Mouse (Mus musculus) forebrain, embryonic 10.5 days (tissue): ENCODE results near the gene Arl8b. TPM values are rescaled to one million over a fixed set of nuclear protein-coding genes. Genes with fewer than 3 reads are reported as not detected.

Experiments used
- DNase-seq: peaks from one replicate; pipeline ENCODE4 v3.0.0-alpha.2; 2017; ENCODE audit warnings: low spot score; ENCODE audit errors: extremely low spot score
- H3K27ac ChIP-seq: fragments of 300-500 bp; sonication (generic); 2 replicates; pipeline ENCODE4 v1.5.1; 2016; ENCODE audit warnings: mild to moderate bottlenecking
- H3K27me3 ChIP-seq: fragments of 300-500 bp; sonication (generic); 2 replicates; pipeline ENCODE4 v1.6.1; 2016; ENCODE audit warnings: mild to moderate bottlenecking; ENCODE audit not compliant: poor library complexity, severe bottlenecking
- H3K36me3 ChIP-seq: fragments of 300-500 bp; sonication (generic); replicated peaks from 2 replicates; pipeline ENCODE4 v1.6.1; 2016; ENCODE audit warnings: mild to moderate bottlenecking, moderate library complexity
- H3K4me1 ChIP-seq: fragments of 300-500 bp; sonication (generic); 2 replicates; pipeline ENCODE4 v1.6.1; 2016
- H3K4me3 ChIP-seq: fragments of 300-500 bp; sonication (generic); 2 replicates; pipeline ENCODE4 v1.5.1; 2016; ENCODE audit warnings: mild to moderate bottlenecking, moderate library complexity
- H3K9me3 ChIP-seq: fragments of 300-500 bp; sonication (generic); 2 replicates; pipeline ENCODE4 v1.6.1; 2016; ENCODE audit warnings: mild to moderate bottlenecking, moderate library complexity
- WGBS: fragments of 180-500 bp; shearing (Covaris S2); methylation state at CpG from one replicate; pipeline ENCODE4 v1.1.7; 2016; 5-methylcytosine and 5-hydroxymethylcytosine counted together
- polyA plus RNA-seq: library from polyadenylated mRNA; unstranded; fragments of >200 nt; fragmentation: Nextera tagmentation; extraction: Ambion mirVana; gene quantifications from 2 replicates; pipeline ENCODE4 v1.2.1, GENCODE M21; 2016

Arl8b gene
- polyA plus RNA-seq, 1 experiment from 2014 or later = 62.6 TPM

DNA sequence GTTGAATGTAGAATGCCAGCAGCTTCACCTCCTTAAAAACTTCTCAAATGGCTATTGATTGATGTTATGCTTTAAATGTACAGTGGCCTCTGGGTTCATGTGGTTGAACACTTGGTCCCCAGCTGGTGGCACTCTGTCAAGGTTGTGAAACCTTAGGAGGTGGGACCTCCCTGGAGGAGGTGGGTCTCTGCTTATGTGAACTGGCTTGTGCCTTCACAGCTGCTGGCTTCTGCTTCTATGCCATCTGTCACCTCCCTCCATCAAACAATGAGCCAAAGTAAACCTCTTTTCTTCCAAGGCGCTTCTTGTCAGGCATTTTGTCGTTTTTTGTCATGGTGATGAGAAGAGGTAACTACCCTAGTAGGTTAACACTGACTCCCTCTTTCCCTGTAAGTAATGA is 13.8 kb downstream of the Arl8b start:
- no peak overlapping the region for H3K4me3 ChIP-seq
- H3K27me3 ChIP-seq = no peaks in the 10 kb centered on the region
- no peak overlapping the region for H3K27ac ChIP-seq
- no peaks in the 10 kb centered on the region for H3K4me1 ChIP-seq
- DNase-seq = no peak
- WGBS = 78% methylated on average over 2 of the region's 2 CpGs
- no peaks in the 10 kb centered on the region for H3K36me3 ChIP-seq
- no peaks in the 10 kb centered on the region for H3K9me3 ChIP-seq

DNA sequence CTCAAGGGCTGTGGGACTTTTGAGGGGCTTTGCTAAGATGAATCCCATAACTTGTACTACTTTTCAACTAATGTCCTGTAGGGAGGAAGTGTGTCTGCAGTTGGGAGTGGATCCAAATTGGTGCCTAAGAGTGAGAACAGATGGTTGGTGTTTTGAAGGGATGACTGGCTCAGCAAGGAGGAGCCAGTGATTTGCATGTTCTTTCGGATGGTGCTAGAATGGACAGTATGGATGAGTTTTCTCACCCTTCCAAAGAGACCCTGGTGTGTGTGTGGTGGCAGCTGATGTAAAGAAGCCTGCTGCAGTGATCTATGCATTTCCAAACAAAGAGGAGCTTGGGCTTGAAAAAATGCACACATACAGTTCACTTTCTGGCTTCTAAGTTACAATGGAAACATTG is 22.3 kb downstream of the Arl8b start:
- DNase-seq = no peak

DNA sequence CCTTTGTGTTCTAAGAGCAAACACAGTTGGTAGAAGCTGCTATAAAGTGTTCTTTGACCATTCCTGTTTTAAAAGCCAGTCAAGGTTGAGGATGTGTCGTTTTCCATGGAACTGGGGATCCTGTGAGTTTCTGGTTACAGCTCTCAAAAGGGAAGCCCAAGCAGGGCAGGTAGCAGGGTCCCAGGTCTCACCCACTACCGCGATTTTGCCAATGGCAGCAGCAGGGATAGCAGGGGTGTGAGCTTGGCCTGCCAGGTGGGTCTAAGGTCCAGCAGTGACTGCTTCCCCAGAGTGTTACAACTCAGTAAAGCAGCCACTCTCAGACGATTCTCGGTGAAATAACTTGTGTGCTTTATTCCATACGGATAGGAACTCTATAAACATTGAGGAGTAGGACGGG is 23.0 kb downstream of the Arl8b start:
- H3K27me3 ChIP-seq = no peaks in the 10 kb centered on the region
- H3K27ac ChIP-seq = no peak overlapping the region
- DNase-seq = no peak
- H3K4me3 ChIP-seq = no peak overlapping the region
- no peaks in the 10 kb centered on the region for H3K36me3 ChIP-seq
- no peaks in the 10 kb centered on the region for H3K9me3 ChIP-seq
- H3K4me1 ChIP-seq = no peaks in the 10 kb centered on the region; the same call in 1 of the 2 replicates
- 84% methylated on average over 7 of the region's 7 CpGs for WGBS

More for the DNA sequence above, 22.3 kb downstream of the Arl8b start:
- Histone ChIP-seq H3K4me1 (no peaks in the 10 kb centered on the region; the same call in 1 of the 2 replicates), H3K9me3 (no peaks in the 10 kb centered on the region), H3K27me3 (no peaks in the 10 kb centered on the region), H3K4me3 (no peak overlapping the region), H3K27ac (no peak overlapping the region), H3K36me3 (no peaks in the 10 kb centered on the region)
- WGBS = 82% methylated on average over 1 of the region's 1 CpGs

- 71% methylated on average over 3 of the region's 3 CpGs for WGBS
- Histone ChIP-seq H3K27me3 (no peaks in the 10 kb centered on the region), H3K27ac (no peak overlapping the region), H3K36me3 (no peaks in the 10 kb centered on the region), H3K4me3 (no peak overlapping the region), H3K9me3 (no peaks in the 10 kb centered on the region), H3K4me1 (no peaks in the 10 kb centered on the region; the same call in 1 of the 2 replicates)
- no peak for DNase-seq
These were observed 24.5 kb downstream of the Arl8b start for GRCm38 (mm10) chr6:108807446-108807845.

GRCm38 (mm10) chr6:108808786-108809185 is 25.9 kb downstream of the Arl8b start:
- no peaks in the 10 kb centered on the region for H3K9me3 ChIP-seq
- no peak for DNase-seq
- H3K4me1 ChIP-seq = no peaks in the 10 kb centered on the region; the same call in 1 of the 2 replicates
- H3K36me3 ChIP-seq = no peaks in the 10 kb centered on the region
- WGBS = 83% methylated on average over 1 of the region's 1 CpGs
- no peak overlapping the region for H3K4me3 ChIP-seq
- H3K27ac ChIP-seq = no peak overlapping the region
- H3K27me3 ChIP-seq = no peaks in the 10 kb centered on the region

GRCm38 (mm10) chr6:108810237-108810636 is 27.3 kb downstream of the Arl8b start:
- Histone ChIP-seq H3K4me3 (no peak overlapping the region), H3K9me3 (no peaks in the 10 kb centered on the region), H3K27ac (no peak overlapping the region), H3K27me3 (no peaks in the 10 kb centered on the region), H3K36me3 (peaks cover 6% of the 10 kb centered on the region; the same call in 1 of the 2 replicates), H3K4me1 (no peaks in the 10 kb centered on the region; the same call in 1 of the 2 replicates)
- DNase-seq = no peak
- 69% methylated on average over 10 of the region's 10 CpGs for WGBS

DNA sequence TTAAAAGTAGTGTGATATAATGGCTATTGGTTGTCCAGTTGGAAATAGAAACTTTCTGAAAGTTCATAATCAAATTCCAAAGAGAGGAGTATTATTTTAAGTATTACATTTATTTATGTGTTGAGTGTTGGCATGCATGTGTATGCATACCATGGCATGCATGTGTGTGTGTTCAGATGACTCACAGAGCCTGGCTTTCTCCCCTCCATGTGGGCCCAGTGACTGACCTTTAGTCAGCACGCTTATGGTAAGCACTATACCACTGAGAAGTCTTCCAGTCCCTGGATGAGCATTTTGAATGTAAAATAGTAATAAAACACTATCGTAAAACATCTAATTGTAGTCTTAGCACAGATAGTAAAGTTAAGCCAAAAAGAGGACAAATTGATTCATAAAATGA is 29.2 kb downstream of the Arl8b start:
- DNase-seq = no peak
- Histone ChIP-seq H3K27ac (no peak overlapping the region), H3K36me3 (peaks cover 10% of the 10 kb centered on the region; the same call in 1 of the 2 replicates), H3K4me3 (no peak overlapping the region), H3K9me3 (no peaks in the 10 kb centered on the region), H3K27me3 (no peaks in the 10 kb centered on the region), H3K4me1 (no peaks in the 10 kb centered on the region)
- WGBS = 91% methylated on average over 2 of the region's 2 CpGs

DNA sequence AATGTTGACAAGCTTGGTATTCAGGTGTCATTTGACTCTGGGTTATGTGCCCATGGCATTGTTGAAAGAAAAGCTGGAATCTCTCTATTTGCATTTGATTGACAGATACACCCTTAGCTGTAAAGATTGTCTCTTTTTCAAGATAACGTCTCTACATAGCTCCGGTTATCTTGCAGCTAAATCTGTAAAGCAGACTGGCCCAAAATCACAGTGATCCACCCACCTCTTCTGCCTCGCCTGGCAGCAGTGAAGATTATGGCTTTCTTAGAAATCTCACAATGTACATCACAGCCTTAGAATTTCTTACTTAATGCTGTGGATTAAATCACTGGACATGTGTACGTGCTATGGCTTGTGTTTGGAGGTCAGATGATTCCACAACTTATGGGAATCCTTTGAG is 34.6 kb downstream of the Arl8b start:
- no peaks in the 10 kb centered on the region for H3K9me3 ChIP-seq
- peaks cover 53% of the 10 kb centered on the region for H3K36me3 ChIP-seq
- H3K27me3 ChIP-seq = no peaks in the 10 kb centered on the region
- WGBS = 90% methylated on average over 4 of the region's 4 CpGs
- no peak for DNase-seq
- H3K27ac ChIP-seq = no peak overlapping the region
- H3K4me1 ChIP-seq = no peaks in the 10 kb centered on the region
- H3K4me3 ChIP-seq = no peak overlapping the region

GRCm38 (mm10) chr6:108824816-108825545 is 42.1 kb downstream of the Arl8b start:
- Histone ChIP-seq H3K4me1 (peaks cover 22% of the 10 kb centered on the region), H3K36me3 (peaks cover 35% of the 10 kb centered on the region), H3K27me3 (no peaks in the 10 kb centered on the region), H3K9me3 (no peaks in the 10 kb centered on the region), H3K27ac (no peak overlapping the region), H3K4me3 (no peak overlapping the region)
- no peak for DNase-seq
- 77% methylated on average over 7 of the region's 7 CpGs for WGBS

GRCm38 (mm10) chr6:108826070-108826469 is 43.2 kb downstream of the Arl8b start:
- Histone ChIP-seq H3K4me3 (no peak overlapping the region), H3K4me1 (peaks cover 28% of the 10 kb centered on the region), H3K27me3 (no peaks in the 10 kb centered on the region), H3K27ac (no peak overlapping the region), H3K36me3 (peaks cover 28% of the 10 kb centered on the region), H3K9me3 (no peaks in the 10 kb centered on the region)
- no peak for DNase-seq
- 85% methylated on average over 3 of the region's 3 CpGs for WGBS

DNA sequence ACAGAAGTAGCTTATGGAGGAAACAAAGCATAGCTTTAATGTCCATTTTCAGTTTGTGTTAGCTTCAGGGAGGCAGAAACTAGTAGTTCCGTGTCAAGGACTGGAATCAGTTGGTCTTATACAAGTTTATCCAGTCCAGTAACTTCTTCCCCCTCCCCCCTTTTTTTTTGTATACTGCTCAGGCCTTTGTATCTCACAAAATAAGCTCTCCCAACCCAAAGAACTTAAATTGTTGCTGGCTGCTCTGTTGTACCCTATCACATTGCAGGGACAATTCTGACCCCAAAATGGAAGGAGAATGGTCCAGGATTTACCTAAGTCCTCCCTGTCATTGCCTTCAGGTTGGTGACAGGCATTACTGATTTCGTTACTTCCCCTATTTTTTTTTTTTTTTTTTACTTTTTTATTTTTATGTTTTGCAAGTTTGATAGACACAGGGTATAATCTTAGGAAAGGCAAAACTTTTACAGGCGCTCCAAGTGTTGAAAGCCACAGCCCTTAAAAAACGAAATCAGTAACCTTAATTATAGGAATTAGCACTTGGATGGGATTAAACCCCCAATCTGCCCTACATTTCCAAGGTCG is 44.5 kb downstream of the Arl8b start:
- 20% methylated on average over 5 of the region's 5 CpGs for WGBS

DNA sequence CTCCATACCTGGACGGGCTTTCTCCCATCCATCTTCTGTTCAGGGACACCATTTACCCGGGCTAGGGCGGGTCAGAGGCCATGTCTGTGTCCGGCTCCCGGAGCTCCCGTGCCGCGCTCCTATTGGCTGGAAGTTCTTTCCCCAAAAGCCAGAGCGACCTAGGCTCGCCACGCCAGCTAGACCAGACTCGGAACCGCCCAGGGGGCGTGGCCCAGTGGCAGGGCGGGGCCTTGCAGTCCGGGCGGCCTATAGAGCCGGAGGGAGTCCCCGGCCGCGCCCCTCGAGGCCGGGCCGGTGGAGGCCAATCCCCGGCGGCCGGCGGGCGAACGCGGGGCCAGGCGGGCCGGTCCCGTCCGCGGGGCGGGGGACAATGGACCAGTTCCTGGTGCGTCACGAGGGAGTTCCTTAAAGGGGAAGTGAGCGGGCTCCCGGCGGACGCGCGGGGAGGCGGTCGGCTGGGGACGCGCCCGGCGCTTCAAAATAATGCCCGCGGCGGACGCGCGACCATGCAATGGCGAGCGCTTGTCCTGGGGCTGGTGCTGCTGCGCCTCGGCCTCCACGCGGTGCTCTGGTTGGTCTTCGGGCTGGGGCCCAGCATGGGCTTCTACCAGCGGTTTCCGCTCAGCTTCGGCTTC is 45.5 kb downstream of the Arl8b start, which contains the start of gene Edem1:
TSS of gene Edem1 (plus strand) at position 408 of the 635 bp plus-strand sequence.
- Histone ChIP-seq H3K27me3 (no peaks in the 10 kb centered on the region), H3K9me3 (no peaks in the 10 kb centered on the region), H3K4me3 (peak within 1 kb of the TSS; percentile 92), H3K36me3 (peaks cover 11% of the 10 kb centered on the region), H3K4me1 (peaks cover 36% of the 10 kb centered on the region), H3K27ac (peak within 1 kb of the TSS; percentile 95)
- WGBS = under 1% methylated on average over 67 of the region's 67 CpGs
- DNase-seq = peak; percentile 96

More for the DNA sequence above, 44.5 kb downstream of the Arl8b start:
- peak overlapping the region; percentile 95 for H3K27ac ChIP-seq
- no peaks in the 10 kb centered on the region for H3K9me3 ChIP-seq
- peak overlapping the region; percentile 92 for H3K4me3 ChIP-seq
- no peak for DNase-seq
- H3K36me3 ChIP-seq = peaks cover 20% of the 10 kb centered on the region
- H3K27me3 ChIP-seq = no peaks in the 10 kb centered on the region
- H3K4me1 ChIP-seq = peaks cover 36% of the 10 kb centered on the region

DNA sequence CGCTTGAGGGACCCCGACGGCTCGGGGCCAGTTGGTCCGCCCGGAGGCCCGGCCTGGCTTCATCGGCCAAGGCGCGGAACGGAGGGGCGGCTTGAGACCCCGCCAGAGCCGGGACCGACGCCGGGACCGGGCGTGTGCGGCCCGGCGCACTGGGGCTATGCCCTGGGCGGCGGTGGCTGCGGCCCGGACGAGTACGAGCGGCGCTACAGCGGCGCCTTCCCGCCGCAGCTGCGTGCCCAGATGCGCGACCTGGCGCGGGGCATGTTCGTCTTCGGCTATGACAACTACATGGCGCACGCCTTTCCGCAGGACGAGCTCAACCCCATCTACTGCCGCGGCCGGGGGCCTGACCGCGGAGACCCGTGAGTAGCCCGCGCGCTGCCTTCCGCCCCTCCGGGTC is 46.0 kb downstream of the Arl8b start:
- H3K4me3 ChIP-seq = peak overlapping the region; percentile 92
- peak; percentile 54 for DNase-seq
- H3K4me1 ChIP-seq = peaks cover 36% of the 10 kb centered on the region
- WGBS = under 1% methylated on average over 56 of the region's 56 CpGs
- H3K9me3 ChIP-seq = no peaks in the 10 kb centered on the region
- no peaks in the 10 kb centered on the region for H3K27me3 ChIP-seq
- H3K27ac ChIP-seq = peak overlapping the region; percentile 95
- peaks cover 8% of the 10 kb centered on the region; the same call in 1 of the 2 replicates for H3K36me3 ChIP-seq
